Mouse (Mus musculus): ENCODE measurements around the gene Anks3.
A peak's percentile ranks its signal among the peaks of the same experiment; 100 is the strongest.

The Anks3 gene

DNA sequence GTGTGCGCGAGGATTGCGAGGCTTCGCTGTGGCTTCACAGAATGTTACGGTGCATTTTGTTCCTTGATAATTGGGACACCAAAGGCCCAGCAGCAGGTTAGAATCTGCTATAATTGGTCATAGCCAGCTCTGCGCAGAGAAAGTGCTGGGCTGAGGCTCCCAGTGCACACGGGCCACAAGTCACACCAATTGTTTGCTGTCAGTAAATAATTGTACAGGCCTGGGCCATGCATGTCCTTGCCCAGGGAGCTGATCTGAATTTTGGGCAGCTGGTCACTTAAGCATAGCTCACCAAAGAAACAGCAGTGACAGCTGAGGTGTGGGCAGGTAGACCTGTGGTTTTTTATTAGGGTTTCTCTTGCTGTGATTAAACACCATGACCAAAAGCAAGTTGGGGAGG lies 36.0 kb downstream of the Anks3 start:
- no peak for DNase-seq (ENCODE audit: low spot score)

DNA sequence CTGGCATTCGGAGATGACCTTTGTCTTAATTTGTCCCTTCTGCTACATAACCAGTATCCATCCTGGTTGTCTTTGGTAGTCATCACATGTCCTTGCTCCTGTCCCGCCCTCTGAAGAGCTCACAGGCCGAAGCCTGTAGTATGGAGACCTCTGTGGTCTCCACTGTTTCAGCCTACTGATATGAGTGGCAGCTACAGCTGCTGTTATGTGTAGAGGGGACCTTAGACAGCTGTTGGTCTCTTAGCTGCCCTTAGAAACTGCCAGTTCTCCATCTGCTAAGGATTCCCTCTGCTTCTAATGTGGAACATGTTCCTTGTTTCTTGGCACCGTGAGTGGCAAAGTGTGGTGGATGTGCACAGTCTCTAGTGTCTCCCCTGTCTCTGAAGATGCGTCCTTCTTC lies 40.0 kb downstream of the Anks3 start:
- no peak for DNase-seq (ENCODE audit: low spot score)

DNA sequence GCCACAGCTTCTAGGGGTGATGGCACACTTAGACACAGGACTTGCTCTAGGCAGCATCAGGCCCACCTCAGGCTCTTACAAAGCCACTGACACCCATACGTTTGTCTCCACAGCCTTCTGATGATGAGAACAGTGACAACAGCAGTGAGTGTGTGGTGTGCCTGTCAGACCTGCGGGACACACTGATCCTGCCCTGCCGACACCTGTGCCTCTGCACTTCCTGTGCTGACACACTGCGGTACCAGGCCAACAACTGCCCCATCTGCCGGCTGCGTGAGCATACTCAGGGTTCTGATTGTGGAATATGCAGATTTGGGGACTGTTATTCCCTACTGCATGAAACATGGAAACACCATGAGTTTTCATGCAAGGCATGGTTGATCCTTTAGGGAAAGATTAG lies 41.5 kb downstream of the Anks3 start:
- peak; percentile 54 for DNase-seq (ENCODE audit: low spot score)

DNA sequence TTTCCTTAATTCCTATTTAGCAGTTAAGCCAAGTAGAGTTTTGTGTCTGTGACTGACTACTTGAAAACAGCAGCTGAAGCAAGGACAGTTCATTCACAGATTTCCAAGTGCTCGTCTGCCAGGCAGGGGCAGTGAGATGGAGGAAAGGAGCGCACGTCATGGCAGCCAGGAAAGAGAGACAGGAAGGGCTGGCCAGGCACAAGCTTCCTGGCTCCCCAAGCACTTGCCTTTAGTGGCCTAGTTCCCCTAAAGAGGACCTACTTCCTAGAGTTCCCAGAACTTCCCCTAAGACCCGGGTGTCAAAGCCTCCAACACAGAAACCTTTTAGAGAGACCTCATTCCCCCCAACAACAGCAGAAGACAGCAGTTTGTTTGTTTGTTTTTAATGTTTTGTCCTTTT lies 43.4 kb downstream of the Anks3 start:
- DNase-seq (ENCODE audit: low spot score): no peak

DNA sequence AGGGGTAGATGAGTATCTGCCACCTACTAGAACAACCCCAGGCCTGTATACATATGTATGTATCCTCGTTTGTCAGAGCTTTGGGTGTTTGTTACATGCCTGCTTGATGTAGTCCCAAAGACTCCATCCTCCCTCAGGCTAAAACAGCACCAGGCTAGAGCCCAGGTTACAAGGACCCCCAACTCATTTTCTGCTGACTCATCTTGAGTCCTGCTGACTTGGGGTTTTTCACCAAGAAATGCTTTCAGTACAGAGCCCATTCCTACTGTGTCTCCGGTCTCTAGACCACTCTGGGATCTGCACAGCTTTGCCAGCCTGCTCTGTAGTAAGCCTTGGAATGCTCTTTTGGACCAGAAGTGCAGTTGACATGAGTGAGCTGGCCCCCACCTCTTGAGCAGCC lies 47.4 kb downstream of the Anks3 start:
- no peak for DNase-seq (ENCODE audit: low spot score)

DNA sequence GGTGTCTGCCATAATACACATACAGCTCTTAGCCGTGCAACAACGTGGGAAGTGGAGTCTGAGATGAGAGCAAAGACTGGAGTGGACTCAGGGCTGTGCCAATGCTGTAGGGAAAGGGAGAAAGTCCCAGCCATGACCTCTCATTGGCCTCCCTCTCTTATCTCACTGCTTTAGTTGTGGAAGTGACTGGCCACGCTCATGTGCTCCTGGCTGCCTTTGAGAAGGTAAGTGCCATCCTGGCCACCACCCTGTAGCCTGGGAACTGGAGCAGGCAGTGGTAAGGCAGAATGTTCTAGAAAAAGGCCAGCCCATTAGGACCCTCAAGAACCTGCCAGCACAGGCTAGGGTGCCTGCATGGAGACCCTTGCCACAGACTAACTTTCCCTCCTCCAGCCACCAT lies 48.1 kb downstream of the Anks3 start:
- no peak for DNase-seq (ENCODE audit: low spot score)

DNA sequence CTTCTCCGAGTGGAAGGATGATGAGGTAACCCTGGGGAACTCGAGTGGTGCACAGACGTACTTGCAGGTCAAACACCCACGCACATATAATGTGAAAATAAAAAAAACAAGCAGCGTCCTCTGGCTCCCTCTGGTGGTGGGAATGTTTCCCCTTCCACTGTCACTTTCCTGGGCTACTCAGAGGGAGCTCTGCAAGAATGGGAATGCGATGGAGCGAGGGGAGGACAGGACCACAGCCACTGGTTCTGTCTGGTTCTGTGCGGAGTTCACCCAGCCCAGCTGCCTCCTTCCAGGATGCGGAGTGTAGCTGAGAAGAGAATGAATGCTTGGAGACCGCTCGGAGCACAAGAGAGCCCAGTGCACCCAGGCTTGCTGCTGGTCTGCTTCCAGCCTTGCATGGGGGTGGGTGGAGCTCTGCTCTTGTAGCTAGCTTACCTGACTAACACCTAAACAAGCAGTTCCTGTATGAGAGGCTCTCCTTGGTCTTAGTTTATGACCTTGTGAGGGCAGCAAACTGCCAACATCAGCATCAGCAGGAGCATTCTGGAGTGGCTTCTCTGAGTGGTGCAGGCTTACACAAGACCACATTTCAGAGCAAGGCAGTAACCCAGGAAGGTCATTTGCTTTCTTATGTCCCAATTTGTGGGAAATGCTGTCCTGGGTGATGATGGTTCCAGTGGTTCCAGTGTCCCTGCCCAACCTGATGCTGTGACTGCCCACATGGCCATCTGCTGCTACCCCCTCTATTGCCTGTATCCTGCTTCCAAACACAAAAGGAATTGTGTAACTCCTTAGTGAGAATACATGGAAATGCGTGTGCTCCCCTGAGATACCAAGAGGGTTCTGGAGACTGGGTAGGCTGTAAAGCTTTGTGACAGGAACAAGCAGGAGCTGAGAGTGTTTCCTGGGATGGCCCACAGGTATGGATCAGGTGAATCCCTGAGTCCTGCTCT lies 49.9 kb downstream of the Anks3 start:
- peak; percentile 81 for DNase-seq (ENCODE audit: low spot score)

DNA sequence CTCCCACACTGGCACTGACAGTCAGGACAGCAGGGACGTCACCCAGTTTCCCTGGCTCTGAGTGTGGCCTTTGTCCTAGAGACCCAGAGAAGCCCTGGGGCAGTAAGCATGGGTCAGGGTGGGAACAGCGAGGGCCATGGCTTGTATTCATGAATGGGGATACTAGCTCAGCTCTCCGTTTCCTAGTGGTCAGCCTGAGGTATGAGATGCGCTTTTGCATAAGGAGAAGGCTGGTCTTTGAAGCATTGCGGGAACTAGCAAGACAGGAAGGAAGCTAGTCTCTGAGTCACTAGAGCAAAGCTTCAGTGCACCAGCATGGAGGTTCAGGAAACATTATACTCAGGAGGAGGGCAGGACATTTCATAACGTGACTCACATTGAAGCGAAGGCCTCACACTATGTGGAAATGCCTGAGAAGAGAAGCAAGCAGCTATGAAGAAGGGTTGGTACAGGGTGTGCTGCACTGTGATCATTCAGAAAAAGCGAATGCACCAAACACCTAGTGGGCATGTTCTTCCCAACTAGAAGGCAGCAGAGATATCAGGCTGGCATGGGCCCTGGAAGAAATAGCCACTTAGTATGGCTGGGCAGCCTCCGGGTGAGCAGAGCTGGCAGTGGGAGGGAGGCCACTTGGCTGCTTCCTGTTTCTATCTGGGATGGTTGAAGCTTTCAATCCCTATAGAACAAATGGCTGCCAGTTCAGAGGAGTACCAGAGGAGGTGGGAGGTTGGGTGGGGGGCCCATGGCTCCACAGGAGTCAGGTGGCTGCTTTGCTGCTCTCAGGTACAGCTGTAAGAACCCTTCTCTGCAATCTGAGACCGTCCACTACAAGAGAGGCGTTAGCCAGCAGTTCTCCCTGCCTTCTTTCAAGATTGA lies 50.9 kb downstream of the Anks3 start:
- peak; percentile 20 for DNase-seq (ENCODE audit: low spot score)

DNA sequence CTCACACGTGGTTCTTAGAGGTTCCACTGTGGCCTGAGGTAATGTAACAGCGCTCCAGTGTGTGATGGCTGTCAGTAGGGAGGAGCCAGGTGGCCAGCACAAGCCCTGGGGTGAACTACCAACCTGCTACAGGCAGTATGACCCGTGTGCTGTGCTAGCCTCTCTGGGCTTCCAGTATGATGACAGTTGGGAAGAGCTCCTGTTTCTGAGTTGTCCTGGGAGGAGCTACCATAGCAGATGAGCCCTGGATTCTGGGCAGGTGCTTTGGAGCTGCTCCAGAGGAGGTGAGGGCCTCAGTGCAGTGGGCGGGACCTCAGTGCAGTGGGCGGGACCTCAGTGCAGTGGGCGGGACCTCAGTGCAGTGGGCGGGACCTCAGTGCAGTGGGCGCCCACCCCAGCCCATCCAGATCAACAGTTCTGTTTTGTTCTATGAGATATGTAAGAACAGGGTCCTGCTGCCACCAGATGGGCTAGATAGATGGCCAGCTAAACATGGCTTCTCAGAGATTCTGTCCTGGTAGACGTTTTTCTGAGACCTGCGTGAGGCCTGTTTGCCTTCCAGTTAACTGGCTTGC lies 51.8 kb downstream of the Anks3 start:
- no peak for DNase-seq (ENCODE audit: low spot score)

DNA sequence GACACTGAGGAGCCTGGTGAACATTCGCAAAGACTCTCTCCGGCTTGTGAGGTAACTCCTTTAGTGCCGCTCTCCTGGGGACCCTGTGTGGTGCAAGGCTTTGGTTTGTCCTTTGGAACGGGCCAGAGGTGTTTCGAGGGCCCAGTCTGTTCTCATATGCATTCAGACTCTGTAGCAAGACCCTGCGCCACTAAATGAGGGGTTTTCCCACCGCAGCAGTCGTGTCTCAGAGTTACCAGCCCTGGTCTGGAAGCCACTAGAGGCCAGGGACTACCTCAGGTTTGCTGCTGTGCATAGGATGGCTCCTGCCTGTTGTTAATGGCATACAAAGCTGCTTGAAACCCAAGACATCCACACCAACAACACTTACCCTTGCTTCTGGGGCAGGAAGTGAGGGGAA lies 53.2 kb downstream of the Anks3 start:
- DNase-seq (ENCODE audit: low spot score): no peak

DNA sequence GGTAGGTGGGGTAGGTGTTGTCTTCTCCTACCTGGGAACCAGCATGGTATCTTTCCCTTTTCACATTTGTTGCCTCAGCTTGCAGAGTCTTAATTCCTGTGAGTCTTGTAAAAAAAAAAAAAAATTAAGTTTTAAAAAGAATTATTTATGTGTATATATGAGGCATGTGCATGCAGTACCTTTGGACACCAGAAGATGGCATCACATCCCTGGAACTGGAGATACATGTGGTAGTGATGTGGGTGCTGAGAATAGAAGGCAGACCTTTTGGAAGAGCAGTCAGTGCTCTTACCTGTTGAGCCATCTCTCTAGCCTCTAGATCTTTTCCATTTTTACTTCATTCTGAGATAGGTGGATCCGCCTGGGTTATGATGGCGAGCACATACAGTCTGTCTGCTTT lies 54.3 kb downstream of the Anks3 start:
- peak; percentile 31 for DNase-seq (ENCODE audit: low spot score)

DNA sequence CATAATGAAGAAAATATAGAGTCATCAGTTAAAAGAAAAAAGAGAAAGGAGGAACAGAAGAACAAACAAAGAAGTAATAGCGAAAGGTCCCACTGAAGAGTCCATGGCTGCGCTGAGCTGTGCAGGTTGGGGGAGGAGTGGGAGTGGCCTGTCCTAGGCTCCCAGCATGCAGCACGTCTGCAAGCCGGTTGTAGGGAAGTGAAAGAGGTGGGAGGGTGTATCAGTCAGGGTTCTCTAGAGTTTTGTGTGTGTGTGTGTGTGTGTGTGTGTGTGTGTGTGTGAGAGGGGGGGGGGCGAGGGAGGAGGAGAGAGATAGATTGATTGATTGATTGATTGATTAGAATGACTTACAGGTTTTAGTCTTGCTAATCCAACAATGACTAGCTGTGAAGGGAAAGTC lies 56.0 kb downstream of the Anks3 start:
- DNase-seq (ENCODE audit: low spot score): no peak

DNA sequence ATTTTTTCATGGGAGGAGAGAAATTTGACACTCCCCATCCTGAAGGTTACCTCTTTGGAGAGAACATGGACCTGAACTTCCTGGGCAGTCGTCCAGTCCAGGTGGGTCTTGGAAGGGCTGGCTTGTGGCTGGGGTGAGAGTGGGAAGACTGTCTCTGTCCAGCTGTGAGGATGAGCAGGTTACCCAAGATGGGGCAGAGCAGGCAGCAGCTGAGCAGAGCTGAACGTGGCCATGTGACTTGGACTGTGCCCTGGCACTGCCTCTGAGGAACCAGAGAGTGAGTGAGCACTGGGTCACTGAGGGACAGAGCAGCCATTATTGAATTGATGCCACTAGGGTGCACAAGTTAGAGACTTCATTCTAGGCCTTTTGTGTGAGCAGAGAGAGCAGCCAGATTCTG lies 56.6 kb downstream of the Anks3 start:
- DNase-seq (ENCODE audit: low spot score): no peak

DNA sequence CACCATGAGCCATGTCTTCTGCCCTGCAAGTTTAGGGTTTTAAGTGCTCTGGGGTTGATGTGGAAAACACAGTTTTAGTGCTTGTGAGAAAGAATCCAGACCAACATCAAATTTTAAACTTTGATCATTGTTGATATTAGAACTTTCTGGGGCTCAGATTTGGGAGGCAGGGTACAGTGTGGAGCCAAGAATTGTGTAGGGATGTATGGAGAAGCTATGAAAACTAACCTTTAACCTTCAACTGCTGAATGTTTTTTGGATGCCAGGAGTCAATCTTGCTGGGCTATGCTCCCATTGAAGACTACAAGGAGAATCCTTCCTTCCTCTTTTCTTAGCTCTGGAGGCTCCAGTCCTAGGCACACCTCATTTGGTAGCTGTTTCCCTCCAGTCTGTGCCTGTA lies 57.4 kb downstream of the Anks3 start:
- DNase-seq (ENCODE audit: low spot score): no peak

DNA sequence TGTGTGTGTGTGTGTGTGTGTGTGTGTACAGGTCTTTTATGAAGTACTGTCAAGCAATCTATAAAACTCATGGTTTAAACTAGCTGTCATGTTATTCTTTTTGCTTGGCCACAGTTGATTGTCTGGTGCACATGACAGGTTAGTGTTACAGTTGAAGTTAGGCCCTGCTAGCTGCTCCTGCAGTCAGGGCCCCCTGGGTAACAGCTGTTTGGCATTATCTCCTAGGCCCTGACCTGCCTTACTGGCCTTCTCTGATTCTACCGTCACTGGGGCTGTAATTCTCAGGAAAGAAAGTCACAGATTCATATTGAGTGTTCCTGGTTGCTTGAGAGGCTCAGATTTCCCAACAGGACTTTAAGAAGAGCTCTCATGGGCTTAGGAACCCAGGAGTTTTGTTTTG lies 58.4 kb downstream of the Anks3 start:
- DNase-seq (ENCODE audit: low spot score): no peak

DNA sequence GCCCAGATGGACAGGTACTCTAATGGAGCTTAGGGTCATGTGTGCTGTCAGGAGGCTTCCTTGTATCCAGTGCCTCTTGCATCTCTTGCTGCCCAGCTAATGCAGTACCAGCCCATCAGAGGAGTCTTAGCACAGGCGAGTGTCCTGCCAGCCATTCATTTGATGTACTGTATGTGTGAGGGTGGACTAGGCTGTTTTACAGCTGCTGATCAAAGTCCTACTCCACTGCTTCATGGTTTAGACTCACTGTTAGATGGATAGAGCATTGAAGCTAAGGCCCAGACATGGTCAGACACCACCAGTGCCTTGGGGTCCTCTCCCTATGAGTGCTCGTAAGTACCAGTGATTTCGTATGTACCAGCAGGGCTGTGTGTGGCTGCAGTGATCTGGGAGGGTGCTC lies 59.1 kb downstream of the Anks3 start:
- no peak for DNase-seq (ENCODE audit: low spot score)

DNA sequence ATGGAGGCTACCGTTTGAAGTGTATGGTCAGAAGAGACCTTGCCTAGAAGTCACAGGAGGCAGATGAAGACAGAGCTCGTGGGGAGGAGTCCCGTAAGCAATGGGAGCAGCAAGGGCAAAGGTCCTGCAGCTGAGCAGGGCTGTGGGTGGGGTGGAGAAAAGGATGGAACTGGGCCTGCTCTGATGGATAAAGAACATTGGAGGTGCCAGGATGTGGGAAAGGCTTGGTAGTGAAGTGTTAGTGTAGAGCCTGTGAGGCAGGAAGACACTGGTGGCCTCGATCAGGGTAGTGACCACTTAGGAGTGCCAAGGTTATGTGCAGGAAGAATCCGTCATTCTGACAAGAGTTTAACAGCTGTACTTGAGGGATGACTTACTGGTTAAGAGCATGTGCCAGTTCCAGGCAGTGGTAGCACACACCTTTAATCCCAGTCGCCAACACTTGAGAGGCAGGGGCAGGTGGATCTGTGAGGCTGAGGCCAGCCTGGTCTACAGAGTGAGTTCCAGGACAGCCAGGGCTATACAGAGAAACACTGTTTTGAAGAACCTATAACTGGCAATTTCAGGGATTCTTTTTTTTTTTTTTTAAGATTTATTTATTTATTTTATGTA lies 60.4 kb downstream of the Anks3 start:
- no peak for DNase-seq (ENCODE audit: low spot score)

DNA sequence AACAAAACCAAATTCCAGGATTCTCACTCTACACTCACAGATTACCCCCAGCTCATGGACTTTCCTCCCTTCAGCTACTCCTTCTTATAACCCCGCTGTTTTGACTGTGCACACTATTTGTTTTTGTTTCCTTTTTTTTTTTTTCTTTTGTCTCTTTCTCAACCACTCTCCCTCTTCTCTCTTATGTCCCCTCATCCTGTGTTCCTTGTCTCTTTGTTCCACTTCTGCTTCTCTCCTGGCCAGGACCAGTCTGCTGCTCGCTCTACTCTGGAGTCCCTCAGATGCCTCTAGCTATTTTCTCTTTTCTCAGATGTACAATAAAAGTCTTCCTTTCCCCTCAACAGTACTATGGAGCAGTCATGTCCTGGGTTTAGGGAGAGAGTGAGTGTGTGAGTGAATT lies 61.6 kb downstream of the Anks3 start:
- no peak for DNase-seq (ENCODE audit: low spot score)

DNA sequence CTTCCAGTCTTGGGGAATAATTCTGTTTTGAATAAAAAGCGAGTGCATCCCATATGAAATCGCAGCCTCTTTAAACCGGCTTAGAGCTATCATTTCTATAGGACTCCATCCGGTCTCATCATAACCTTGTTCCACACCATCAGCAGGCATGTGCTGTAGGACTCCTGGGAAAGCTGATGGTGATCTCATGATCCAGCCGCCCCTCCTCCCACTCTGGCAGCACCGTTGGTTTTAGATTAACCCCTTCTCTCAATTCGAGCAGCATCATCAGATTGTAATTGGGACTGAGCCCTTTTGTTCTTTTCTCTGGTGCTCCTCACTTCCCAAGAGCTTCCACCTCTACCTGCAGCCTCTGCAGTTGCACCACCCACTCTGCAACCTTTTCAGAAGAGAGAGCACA lies 62.8 kb downstream of the Anks3 start:
- no peak for DNase-seq (ENCODE audit: low spot score)

DNA sequence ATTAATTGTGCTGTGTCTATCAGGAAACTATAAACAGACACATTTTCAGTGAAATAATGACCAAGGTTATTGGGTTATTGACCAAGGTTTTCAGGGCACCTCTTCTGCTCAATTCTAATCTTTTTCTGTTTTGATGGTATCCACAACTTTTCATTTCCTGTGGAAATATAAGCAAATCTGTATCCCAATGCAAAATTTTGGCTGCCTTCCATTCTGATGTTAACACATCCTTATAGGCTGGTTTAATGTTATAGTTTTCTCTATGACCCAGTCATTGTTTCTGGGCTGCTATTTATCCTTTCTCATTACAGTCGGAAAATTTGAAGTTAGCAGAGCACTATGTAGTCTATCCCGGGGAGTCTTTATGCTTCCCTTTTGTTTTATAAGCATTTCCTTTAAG lies 64.3 kb downstream of the Anks3 start:
- no peak for DNase-seq (ENCODE audit: low spot score)

DNA sequence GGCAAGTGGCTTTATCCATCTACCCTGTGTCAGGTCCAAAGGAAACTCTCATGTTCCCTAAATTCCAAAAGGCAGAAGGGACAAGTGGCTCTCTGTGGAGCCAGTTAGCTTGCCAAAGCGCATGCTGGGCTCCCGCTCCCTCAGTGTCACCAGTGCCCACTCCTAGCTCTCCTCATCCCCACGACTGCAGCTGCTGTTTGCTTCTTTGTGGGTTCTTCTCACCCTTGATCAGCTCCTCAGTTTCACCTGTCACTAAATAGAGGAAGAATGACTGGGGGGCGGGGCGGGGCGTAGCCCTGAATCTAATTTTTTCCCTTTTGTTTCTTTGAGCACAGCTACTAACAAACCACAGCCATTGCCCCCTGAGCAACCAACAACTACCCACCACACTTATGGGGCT lies 65.1 kb downstream of the Anks3 start:
- DNase-seq (ENCODE audit: low spot score): no peak

DNA sequence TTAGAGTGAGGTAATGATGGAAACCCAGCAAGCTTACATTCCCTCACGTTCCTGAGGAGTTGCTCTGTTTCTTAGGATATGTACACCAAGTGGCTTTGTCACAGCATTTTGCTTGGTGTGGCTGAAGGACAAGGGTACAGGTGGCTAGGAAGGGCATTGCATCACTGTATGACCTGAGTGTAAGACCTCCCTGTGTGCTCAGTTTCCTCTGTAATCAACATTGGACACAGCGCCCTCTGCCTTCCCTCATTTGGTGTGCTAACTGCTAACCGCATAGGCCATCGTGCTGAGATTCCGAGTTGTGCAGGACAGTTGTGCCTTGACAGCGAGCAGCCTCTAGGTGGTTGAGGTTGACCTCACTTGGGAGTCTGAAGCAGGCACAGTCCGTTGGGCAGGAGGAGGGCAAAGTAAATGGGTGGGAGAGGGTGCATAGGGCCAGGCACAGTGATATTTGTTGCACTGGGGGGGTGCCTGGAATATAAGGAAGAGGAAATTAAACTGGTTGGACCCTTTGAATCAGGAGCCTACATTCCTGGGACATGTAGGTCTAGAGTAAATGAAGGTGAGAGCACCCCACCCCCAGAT lies 66.8 kb downstream of the Anks3 start:
- DNase-seq (ENCODE audit: low spot score): no peak

All from T-cell, adult 2 months (primary cell).